Mouse (Mus musculus) brown adipose tissue, adult 24 weeks (tissue): Measurements from ENCODE around the gene Aqp1. TPM values are rescaled to one million over a fixed set of nuclear protein-coding genes. Genes with fewer than 3 reads are reported as not detected.

Source experiments
- H3K27ac ChIP-seq: fragments of 200-500 bp; replicated peaks from 2 replicates; pipeline ENCODE4 v1.5.1; 2012; ENCODE audit warnings: low read depth, mild to moderate bottlenecking, low read length
- H3K4me1 ChIP-seq: fragments of 200-500 bp; 2 replicates; pipeline ENCODE4 v1.6.1; 2012; ENCODE audit warnings: low read length, mixed read lengths; ENCODE audit not compliant: control insufficient read depth, insufficient read depth, insufficient read length
- H3K4me3 ChIP-seq: fragments of 200-500 bp; 2 replicates; pipeline ENCODE4 v1.5.1; 2012; ENCODE audit warnings: low read depth, mild to moderate bottlenecking, low read length, moderate library complexity; ENCODE audit not compliant: insufficient read depth
- polyA plus RNA-seq: library from polyadenylated mRNA; stranded (reverse); fragments of >200 nt; gene quantifications from 2 replicates; pipeline ENCODE4 v1.2.4, GENCODE M21; 2012; ENCODE audit not compliant: missing spikeins, insufficient read depth, insufficient read length

Aqp1 gene
- polyA plus RNA-seq, 1 experiment = 63.6 TPM

DNA sequence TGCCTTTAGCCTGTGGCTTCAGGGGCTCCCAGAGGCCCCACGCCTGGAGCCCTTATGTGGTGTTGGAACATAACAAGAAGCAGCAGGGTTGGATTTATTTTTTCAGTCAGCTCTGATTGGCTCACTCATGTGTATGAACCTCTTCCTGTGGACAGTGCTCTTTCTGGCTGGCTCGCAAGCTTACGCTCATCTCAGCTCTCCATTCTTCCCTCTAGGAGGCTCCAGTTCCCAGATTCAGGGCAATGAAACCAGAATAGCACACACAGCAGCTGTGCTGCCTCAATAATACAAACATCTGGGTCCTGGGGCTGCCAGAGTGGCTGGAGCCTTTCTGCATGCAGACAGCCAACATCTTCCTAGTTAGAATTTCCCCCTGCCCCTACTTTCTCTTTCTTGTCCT is 59.9 kb downstream of the Aqp1 start:
- H3K4me3 ChIP-seq = no peak overlapping the region
- peaks cover 3% of the 10 kb centered on the region; the same call in 1 of the 2 replicates for H3K4me1 ChIP-seq
- no peak overlapping the region for H3K27ac ChIP-seq

DNA sequence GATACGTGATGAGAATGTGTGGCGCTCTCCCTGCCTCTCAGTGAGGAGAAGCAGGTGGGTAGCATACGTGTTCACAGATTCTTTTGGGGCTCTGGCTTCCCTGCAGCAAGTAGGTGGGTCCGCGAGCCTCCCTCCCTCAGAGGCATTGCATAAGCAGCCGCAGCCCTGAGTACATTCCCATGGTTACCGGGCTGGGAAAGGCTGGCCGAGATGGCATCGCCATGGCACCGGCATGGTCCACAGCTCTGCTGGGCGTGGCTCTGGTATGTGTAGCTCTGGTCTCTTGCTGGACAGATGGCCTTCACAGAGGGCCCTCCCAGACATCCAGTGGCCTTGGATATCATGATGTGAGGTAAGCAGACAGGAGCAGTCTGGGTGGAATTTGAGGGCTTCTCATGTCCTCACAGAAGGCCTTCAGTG is 60.4 kb downstream of the Aqp1 start:
- Histone ChIP-seq H3K27ac (no peak overlapping the region), H3K4me3 (no peak overlapping the region), H3K4me1 (peaks cover 3% of the 10 kb centered on the region; the same call in 1 of the 2 replicates)

Other genes with a start within 250 kb of the Aqp1 start
- 2.1 TPM in 1 of 2 replicates, not detected in the other for gene Crhr2, start 203.4 kb upstream of the Aqp1 start, polyA plus RNA-seq
- 26.8 and 28.7 TPM in 2 replicates for gene Inmt, start 161.4 kb upstream of the Aqp1 start, polyA plus RNA-seq
- 0.52 and 2.8 TPM in 2 replicates for gene Mindy4, start 133.0 kb upstream of the Aqp1 start, polyA plus RNA-seq
- not detected in 2 replicates for gene Ghrhr, start 39.9 kb downstream of the Aqp1 start, polyA plus RNA-seq
- gene Adcyap1r1, start 115.5 kb downstream of the Aqp1 start, polyA plus RNA-seq = 1.5 and 2.4 TPM in 2 replicates